Mouse (Mus musculus): ENCODE measurements at regions not wholly inside any gene's neighbourhood (a gene's known extent, or its start where the extent isn't known, plus 50 kb on each side); places are given as distances from the start of the nearest gene placed in this dataset.
"Not testable (repeated sequence)": the region's sequence is repeated elsewhere in the genome, so short reads cannot be mapped to it uniquely, and the experiment has no call there.

- DNase-seq (ENCODE audit: low spot score), result no peak
Measured at GRCm38 (mm10) chr6:68370010-68370409, 834.4 kb upstream of the Tacstd2 start.

- DNase-seq (ENCODE audit: low spot score), result no peak
Measured at GRCm38 (mm10) chr6:68339846-68340245, 804.2 kb upstream of the Tacstd2 start.

- not testable (repeated sequence) for DNase-seq (ENCODE audit: low spot score)
Measured at GRCm38 (mm10) chr6:68339205-68339604, 803.6 kb upstream of the Tacstd2 start.

GRCm38 (mm10) chr6:68311409-68311808 is 775.8 kb upstream of the Tacstd2 start:
- DNase-seq (ENCODE audit: low spot score), result peak; percentile 0

GRCm38 (mm10) chr6:68302133-68302532 is 766.5 kb upstream of the Tacstd2 start:
- DNase-seq (ENCODE audit: low spot score), result peak; percentile 12

GRCm38 (mm10) chr6:68256725-68257124 is 721.1 kb upstream of the Tacstd2 start:
- DNase-seq (ENCODE audit: low spot score), result no peak

- DNase-seq (ENCODE audit: low spot score), result no peak
Measured at GRCm38 (mm10) chr6:68256151-68256550, 720.6 kb upstream of the Tacstd2 start.

- no peak for DNase-seq (ENCODE audit: low spot score)
Measured at GRCm38 (mm10) chr6:68252730-68253129, 717.1 kb upstream of the Tacstd2 start.

GRCm38 (mm10) chr6:68251320-68251719 is 715.7 kb upstream of the Tacstd2 start:
- DNase-seq (ENCODE audit: low spot score), result not testable (repeated sequence)

- not testable (repeated sequence) for DNase-seq (ENCODE audit: low spot score)
Measured at GRCm38 (mm10) chr6:68250392-68250791, 714.8 kb upstream of the Tacstd2 start.

GRCm38 (mm10) chr6:68249259-68249658 is 713.7 kb upstream of the Tacstd2 start:
- DNase-seq (ENCODE audit: low spot score), result not testable (repeated sequence)

- not testable (repeated sequence) for DNase-seq (ENCODE audit: low spot score)
Measured at GRCm38 (mm10) chr6:68248018-68248533, 712.5 kb upstream of the Tacstd2 start.

GRCm38 (mm10) chr6:68242749-68243148 is 707.2 kb upstream of the Tacstd2 start:
- not testable (repeated sequence) for DNase-seq (ENCODE audit: low spot score)

GRCm38 (mm10) chr6:68219685-68220084 is 684.1 kb upstream of the Tacstd2 start:
- DNase-seq (ENCODE audit: low spot score), result no peak

- no peak for DNase-seq (ENCODE audit: low spot score)
Measured at GRCm38 (mm10) chr6:68201448-68201847, 665.9 kb upstream of the Tacstd2 start.

GRCm38 (mm10) chr6:68198031-68198430 is 662.4 kb upstream of the Tacstd2 start:
- no peak for DNase-seq (ENCODE audit: low spot score)

GRCm38 (mm10) chr6:68164792-68165191 is 629.2 kb upstream of the Tacstd2 start:
- no peak for DNase-seq (ENCODE audit: low spot score)

GRCm38 (mm10) chr6:68164111-68164510 is 628.5 kb upstream of the Tacstd2 start:
- not testable (repeated sequence) for DNase-seq (ENCODE audit: low spot score)

- DNase-seq (ENCODE audit: low spot score), result no peak
Measured at GRCm38 (mm10) chr6:68151569-68151968, 616.0 kb upstream of the Tacstd2 start.

GRCm38 (mm10) chr6:68102481-68102880 is 566.9 kb upstream of the Tacstd2 start:
- no peak for DNase-seq (ENCODE audit: low spot score)
